12 mouse cellular contexts compared by ENCODE assay signal in genomic region chr12:108297033-108297432, GRCm38 (mm10). TPM values are rescaled to one million over a fixed set of nuclear protein-coding genes. Genes with fewer than 3 reads are reported as not detected.
DNase-seq lines count a peak whose midpoint lies in the region; ATAC-seq and TF ChIP-seq lines count a peak whose summit lies in the region.
"Had no signal": no experiment of that assay in that cellular context is flagged by ENCODE, and none has a peak within 500 bp of the region (broad histone marks: within the 10 kb centered on the region; RNA-seq: fewer than 3 reads in every experiment).

No protein-coding gene starts in this region.

- no peaks in the 10 kb centered on the region for H3K27me3 ChIP-seq in hindbrain, embryonic 14.5 days (ENCODE audit: control insufficient read depth, insufficient read depth, low read length)
- no peaks in the 10 kb centered on the region for H3K27me3 ChIP-seq in hindbrain, embryonic 13.5 days
- H3K27me3 ChIP-seq in lung, postnatal 0 days (replicated peaks; ENCODE audit: insufficient read depth, low read length), result no peaks in the 10 kb centered on the region
- H3K27me3 ChIP-seq: midbrain, embryonic 12.5 days had no signal

- TF ChIP-seq POLR2A in cortical plate, adult 2 months (IDR thresholded peaks at IDR 0.05; ENCODE audit: extremely low read depth, insufficient read depth, low read length), result no peak

- H3K36me3 ChIP-seq in hindbrain, embryonic 14.5 days (replicated peaks; ENCODE audit: control insufficient read depth, insufficient read depth), result no peaks in the 10 kb centered on the region
- H3K36me3 ChIP-seq in hindbrain, embryonic 13.5 days, result no peaks in the 10 kb centered on the region
- H3K36me3 ChIP-seq in lung, postnatal 0 days (ENCODE audit: insufficient read depth, low read length), result no peaks in the 10 kb centered on the region
- no peaks in the 10 kb centered on the region for H3K36me3 ChIP-seq in ES-E14 (ENCODE audit: control insufficient read depth, insufficient read depth, low read length, poor library complexity, severe bottlenecking)
- H3K36me3 ChIP-seq: limb, embryonic 12.5 days; midbrain, embryonic 12.5 days had no signal

- H3K4me1 ChIP-seq in hindbrain, embryonic 14.5 days (replicated peaks; ENCODE audit: control insufficient read depth, insufficient read depth, low read length), result peaks cover 7% of the 10 kb centered on the region
- H3K4me1 ChIP-seq in hindbrain, embryonic 13.5 days (replicated peaks), result peaks cover 14% of the 10 kb centered on the region
- no peaks in the 10 kb centered on the region for H3K4me1 ChIP-seq in lung, postnatal 0 days (ENCODE audit: insufficient read depth, low read depth, low read length)
- peaks cover 0 to 6% of the 10 kb centered on the region in 2 experiments; a peak in 2 of 4 replicates for H3K4me1 ChIP-seq in ES-E14 (ENCODE audit: control insufficient read depth in 2 of 2, insufficient read depth in 2 of 2, low read length in 2 of 2, poor library complexity in 1 of 2)
- no peaks in the 10 kb centered on the region for H3K4me1 ChIP-seq in cortical plate, adult 2 months (ENCODE audit: control insufficient read depth, insufficient read depth, low read length)

- H3K9me3 ChIP-seq in hindbrain, embryonic 14.5 days (ENCODE audit: control insufficient read depth, low read length), result no peaks in the 10 kb centered on the region
- H3K9me3 ChIP-seq in hindbrain, embryonic 13.5 days, result no peaks in the 10 kb centered on the region
- H3K9me3 ChIP-seq in lung, postnatal 0 days (ENCODE audit: low read length), result no peaks in the 10 kb centered on the region
- H3K9me3 ChIP-seq in ES-E14 (ENCODE audit: control insufficient read depth, insufficient read depth, low read depth, low read length), result no peaks in the 10 kb centered on the region
- H3K9me3 ChIP-seq: limb, embryonic 12.5 days; midbrain, embryonic 12.5 days had no signal

- TF ChIP-seq EP300 in lung, postnatal 0 days (IDR thresholded peaks at IDR 0.05), result no peak

- in situ Hi-C loops in ES-E14 (cut with MboI; ENCODE audit: low sequenced_read_pairs in 2 of 2, unreplicated experiment in 2 of 2), result loop anchor here in 1 of 2 experiments (5.0 kb wide), 1 partner anchor 90 kb away; no protein-coding TSS in a partner anchor

- no peak overlapping the region for H3K4me2 ChIP-seq in hindbrain, embryonic 14.5 days (replicated peaks)
- H3K4me2 ChIP-seq in hindbrain, embryonic 13.5 days, result no peak overlapping the region
- no peak overlapping the region for H3K4me2 ChIP-seq in lung, postnatal 0 days (replicated peaks; ENCODE audit: low read depth, low read length)
- H3K4me2 ChIP-seq: limb, embryonic 12.5 days; midbrain, embryonic 12.5 days had no signal

- H3K27ac ChIP-seq in hindbrain, embryonic 14.5 days, result no peak overlapping the region
- no peak overlapping the region for H3K27ac ChIP-seq in hindbrain, embryonic 13.5 days
- H3K27ac ChIP-seq in lung, postnatal 0 days (ENCODE audit: low read length), result no peak overlapping the region
- no peak overlapping the region for H3K27ac ChIP-seq in ES-E14 (ENCODE audit: insufficient read depth, low read depth, low read length, poor library complexity, severe bottlenecking)
- H3K27ac ChIP-seq in cortical plate, adult 2 months (ENCODE audit: insufficient read depth, low read length), result no peak overlapping the region
- H3K27ac ChIP-seq: limb, embryonic 12.5 days; midbrain, embryonic 12.5 days had no signal

- DNase-seq in hindbrain, embryonic 14.5 days (ENCODE audit: low spot score), result peak; percentile 54
- DNase-seq in lung, postnatal 0 days (ENCODE audit: low spot score), result no peak
- no peak for DNase-seq in lung, adult 18-20 months
- no peak for DNase-seq in ES-E14 (ENCODE audit: low read depth, low spot score)
- no peak for DNase-seq in spleen, postnatal 4 days (ENCODE audit: low spot score in 2 of 2)
- DNase-seq in layer of hippocampus, adult 9-11 months, result no peak
- DNase-seq: thymus, adult 18-20 months had no signal

- no peak overlapping the region for H3K4me3 ChIP-seq in hindbrain, embryonic 14.5 days (replicated peaks; ENCODE audit: low read length)
- no peak overlapping the region for H3K4me3 ChIP-seq in hindbrain, embryonic 13.5 days
- H3K4me3 ChIP-seq in lung, postnatal 0 days (ENCODE audit: low read depth, low read length), result no peak overlapping the region
- H3K4me3 ChIP-seq in ES-E14 (ENCODE audit: insufficient read depth in 1 of 2, low read depth in 1 of 2, low read length in 2 of 2, poor library complexity in 1 of 2, severe bottlenecking in 1 of 2), result no peak overlapping the region
- no peak overlapping the region for H3K4me3 ChIP-seq in cortical plate, adult 2 months (ENCODE audit: insufficient read depth, low read length)
- H3K4me3 ChIP-seq: limb, embryonic 12.5 days; midbrain, embryonic 12.5 days had no signal

- 92% methylated on average over 6 of the region's 6 CpGs for WGBS in hindbrain, embryonic 14.5 days
- 80% methylated on average over 6 of the region's 6 CpGs for WGBS in hindbrain, embryonic 13.5 days
- WGBS in lung, postnatal 0 days, result 77% methylated on average over 6 of the region's 6 CpGs

- peak; percentile 56 for TF ChIP-seq CTCF in lung, postnatal 0 days (IDR thresholded peaks at IDR 0.05)
- 0 out of 2 replicates have a peak, but pooled peaks have one; percentile 20 for TF ChIP-seq CTCF in cortical plate, adult 2 months (IDR thresholded peaks at IDR 0.05; ENCODE audit: extremely low read depth, insufficient read depth, low read length)

- no peak overlapping the region for H3K9ac ChIP-seq in hindbrain, embryonic 14.5 days
- H3K9ac ChIP-seq in hindbrain, embryonic 13.5 days, result no peak overlapping the region
- H3K9ac ChIP-seq in lung, postnatal 0 days (replicated peaks; ENCODE audit: low read depth), result no peak overlapping the region
- no peak overlapping the region for H3K9ac ChIP-seq in ES-E14 (ENCODE audit: insufficient read depth, low read depth, low read length, poor library complexity, severe bottlenecking)
- H3K9ac ChIP-seq: limb, embryonic 12.5 days; midbrain, embryonic 12.5 days had no signal

- no peak for ATAC-seq in hindbrain, embryonic 14.5 days (ENCODE audit: low FRiP score)
- ATAC-seq in hindbrain, embryonic 13.5 days (ENCODE audit: low FRiP score), result no peak
- ATAC-seq in lung, postnatal 0 days, result no peak
- ATAC-seq: hindbrain, embryonic 16.5 days had no signal

TF ChIP-seq in ES-E14, 5 proteins besides CTCF, POLR2A, EP300 and RAD21:
- TF ChIP-seq MAFK (IDR thresholded peaks at IDR 0.05; ENCODE audit: insufficient read depth, low read depth, low read length) (no peak), ZC3H11A (IDR thresholded peaks at IDR 0.05; ENCODE audit: borderline replicate concordance, low read depth, low read length) (peak; percentile 69; the same call in 1 of the 2 replicates)

RNA-seq across cellular contexts. Expression of gene Hhipl1, which starts 9.0 kb away (rescaled TPM):
- polyA plus RNA-seq in hindbrain, embryonic 14.5 days (2014; fragmentation: Nextera tagmentation; extraction: Ambion mirVana), result 1.8 and 1.9 TPM in 2 replicates
- polyA plus RNA-seq in hindbrain, embryonic 13.5 days (2015; fragmentation: Nextera tagmentation; extraction: Ambion mirVana), result 1.5 and 1.6 TPM in 2 replicates
- polyA plus RNA-seq in lung, postnatal 0 days (2015; fragmentation: Nextera tagmentation; extraction: Ambion mirVana), result 0.35 and 0.57 TPM in 2 replicates
- 0.53 and 1.0 TPM in 2 replicates for total RNA-seq in ES-E14 (2012; rRNA removed)
- polyA plus RNA-seq in cortical plate, adult 2 months (2012; rRNA removed), result 9.8 and 10.6 TPM in 2 replicates

RNA-seq across cellular contexts. Expression of gene Ccdc85c, which starts 21.8 kb away (rescaled TPM):
- 13.9 and 16.5 TPM in 2 replicates for polyA plus RNA-seq in hindbrain, embryonic 14.5 days (2014; fragmentation: Nextera tagmentation; extraction: Ambion mirVana)
- 17.3 and 17.7 TPM in 2 replicates for polyA plus RNA-seq in hindbrain, embryonic 13.5 days (2015; fragmentation: Nextera tagmentation; extraction: Ambion mirVana)
- 4.1 and 4.5 TPM in 2 replicates for polyA plus RNA-seq in lung, postnatal 0 days (2015; fragmentation: Nextera tagmentation; extraction: Ambion mirVana)
- 21.9 and 24.4 TPM in 2 replicates for total RNA-seq in ES-E14 (2012; rRNA removed)
- polyA plus RNA-seq in cortical plate, adult 2 months (2012; rRNA removed), result 40.8 and 42.1 TPM in 2 replicates

RNA-seq across cellular contexts. Expression of gene Cyp46a1, which starts 37.1 kb away (rescaled TPM):
- polyA plus RNA-seq in hindbrain, embryonic 14.5 days (2014; fragmentation: Nextera tagmentation; extraction: Ambion mirVana), result 22.7 and 23.5 TPM in 2 replicates
- 15.4 and 17.5 TPM in 2 replicates for polyA plus RNA-seq in hindbrain, embryonic 13.5 days (2015; fragmentation: Nextera tagmentation; extraction: Ambion mirVana)
- 1.0 and 1.3 TPM in 2 replicates for polyA plus RNA-seq in lung, postnatal 0 days (2015; fragmentation: Nextera tagmentation; extraction: Ambion mirVana)
- 0.98 and 1.6 TPM in 2 replicates for total RNA-seq in ES-E14 (2012; rRNA removed)
- polyA plus RNA-seq in cortical plate, adult 2 months (2012; rRNA removed), result 463 and 465 TPM in 2 replicates

Comparison
In these comparisons a context has a peak if more than half of its experiments do, and no peak if none do; other contexts are left out.
1. RNA of gene Cyp46a1, which starts 37.1 kb away (polyA plus RNA-seq): 463 to 465 TPM in cortical plate, adult 2 months; 22.7 to 23.5 TPM in hindbrain, embryonic 14.5 days, 15.4 to 17.5 TPM in hindbrain, embryonic 13.5 days and 1.0 to 1.3 TPM in lung, postnatal 0 days; every median in the first group is over 10 times any median in the second.